ENCODE assay signal across 8 mouse cellular contexts in the genomic region with DNA sequence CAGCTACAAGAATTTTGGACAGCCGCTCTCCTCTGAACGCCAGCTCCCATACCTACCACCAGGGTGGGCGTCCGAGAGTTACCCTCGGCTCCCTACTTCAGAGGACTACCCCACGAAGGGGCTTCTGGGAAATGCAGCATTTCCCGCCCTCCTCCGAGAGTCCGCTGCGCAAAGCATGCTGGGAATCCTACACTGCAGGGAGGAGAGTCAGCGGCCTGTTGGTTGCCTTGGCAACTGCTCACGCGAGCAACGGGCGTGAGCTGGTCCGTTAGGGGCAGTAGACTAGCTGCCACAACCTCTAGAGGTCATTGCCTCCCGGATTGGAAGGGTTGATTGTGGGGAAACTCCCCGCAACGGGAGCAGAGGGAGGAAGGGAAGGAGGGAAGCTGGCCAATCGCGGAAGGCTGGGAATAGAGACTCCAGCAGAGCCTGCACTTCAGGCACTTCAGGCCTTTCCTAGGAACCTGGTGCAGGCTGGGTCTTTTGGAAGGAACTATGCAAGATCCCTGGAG. TPM values are rescaled to one million over a fixed set of nuclear protein-coding genes. Genes with fewer than 3 reads are reported as not detected.
A peak's percentile ranks its signal among the peaks of the same experiment; 100 is the strongest.
DNase-seq lines count a peak whose midpoint lies in the region; ATAC-seq and TF ChIP-seq lines count a peak whose summit lies in the region.

Gene Gstt2, minus strand, starts transcription at position 177 of the 512 bp plus-strand sequence.

- H3K4me1 ChIP-seq in hindbrain, embryonic 16.5 days (ENCODE audit: control insufficient read depth, insufficient read depth, low read depth, low read length): peaks cover 23% of the 10 kb centered on the region

- TF ChIP-seq CTCF in gastrocnemius, adult 2 months (IDR thresholded peaks at IDR 0.05): peak; percentile 43

- H3K4me2 ChIP-seq in hindbrain, embryonic 16.5 days (ENCODE audit: low read length): peak within 1 kb of the TSS; percentile 82

- no peak for ATAC-seq in activated CD4-positive, CD25-positive, alpha-beta regulatory T cell, adult 4 months
- peak; percentile 76 for ATAC-seq in common myeloid progenitor, adult 5-6 weeks (replicated peaks; ENCODE audit: low read depth, poor library complexity, severe bottlenecking)
- peak; percentile 93 for ATAC-seq in hindbrain, embryonic 16.5 days

- intact Hi-C loops in gastrocnemius, adult 2 months (cut with DNase I): no loop called here

- 0% methylated on average over 21 of the region's 21 CpGs for WGBS in hindbrain, embryonic 16.5 days

- no peaks in the 10 kb centered on the region for H3K9me3 ChIP-seq in hindbrain, embryonic 16.5 days (ENCODE audit: control insufficient read depth, low read length)

- H3K27me3 ChIP-seq in hindbrain, embryonic 16.5 days (replicated peaks; ENCODE audit: control insufficient read depth, insufficient read depth, low read length): no peaks in the 10 kb centered on the region; the same call in none of the 2 replicates

- no peaks in the 10 kb centered on the region for H3K36me3 ChIP-seq in hindbrain, embryonic 16.5 days (ENCODE audit: control insufficient read depth, insufficient read depth, low read length)

- H3K9ac ChIP-seq in hindbrain, embryonic 16.5 days (ENCODE audit: low read depth, low read length): peak within 1 kb of the TSS; percentile 79

- DNase-seq in gastrocnemius, adult 2 months: peak; percentile 92
- DNase-seq in left cerebral cortex, adult 11 months (ENCODE audit: low spot score): peak; percentile 86
- peak; percentile 96 for DNase-seq in lung, postnatal 36 days
- peak; percentile 98 for DNase-seq in retina, embryonic 14.5 days (ENCODE audit: low spot score)
- peak; percentile 87 to 90 for DNase-seq in thymus, postnatal 36 days

- H3K4me3 ChIP-seq in gastrocnemius, adult 2 months: peak within 1 kb of the TSS; percentile 81
- peak within 1 kb of the TSS; percentile 58 for H3K4me3 ChIP-seq in hindbrain, embryonic 16.5 days (ENCODE audit: low read length)

- peak within 1 kb of the TSS; percentile 89 for H3K27ac ChIP-seq in gastrocnemius, adult 2 months
- H3K27ac ChIP-seq in hindbrain, embryonic 16.5 days (ENCODE audit: low read depth, low read length): peak within 1 kb of the TSS; percentile 85

RNA-seq across cellular contexts. Expression of gene Gstt2, which starts in this region (rescaled TPM):
- polyA plus RNA-seq in activated CD4-positive, CD25-positive, alpha-beta regulatory T cell, adult 4 months (2017; shearing (Covaris generic)): 10 to 100 TPM; 58.5 to 64.1 TPM
- total RNA-seq in common myeloid progenitor, adult 5-6 weeks (2017): 10.7 and 19.0 TPM in 2 replicates
- total RNA-seq in gastrocnemius, adult 2 months (2021): 1 to 10 TPM; 2.3 to 4.2 TPM
- polyA plus RNA-seq in hindbrain, embryonic 16.5 days (2015; fragmentation: Nextera tagmentation; extraction: Ambion mirVana): 7.9 and 8.5 TPM in 2 replicates
